Mouse (Mus musculus): ENCODE results near the gene Zswim2. TPM values are rescaled to one million over a fixed set of nuclear protein-coding genes. Genes with fewer than 3 reads are reported as not detected.

Gene Zswim2
- polyA plus RNA-seq, 1 experiment from 2014 or later = not detected

DNA sequence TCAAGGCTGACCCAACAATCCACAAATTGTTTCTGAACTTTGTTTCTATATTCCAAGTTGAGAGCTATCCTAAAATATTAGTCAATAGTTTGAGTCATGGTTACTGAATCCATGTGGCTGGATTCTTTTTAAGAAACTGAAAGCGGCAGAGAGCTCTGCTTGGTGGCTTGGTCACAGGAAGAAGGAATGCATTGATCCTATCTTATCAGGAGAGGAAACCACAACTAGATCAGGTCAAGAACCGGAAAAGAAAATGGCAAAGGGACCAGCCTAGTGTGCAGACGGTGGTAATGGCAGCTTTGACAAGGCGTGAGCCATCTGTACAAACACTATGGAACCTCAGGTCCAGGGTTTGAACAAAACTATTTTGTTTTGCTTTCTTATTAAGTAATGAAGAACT is 764 bp upstream of the Zswim2 start:
- Histone ChIP-seq H3K27ac (ENCODE audit: low read depth, low read length) (no peak overlapping the region), H3K4me2 (replicated peaks; ENCODE audit: low read depth) (no peak overlapping the region), H3K9me3 (ENCODE audit: control insufficient read depth) (no peaks in the 10 kb centered on the region), H3K9ac (ENCODE audit: low read depth, low read length) (no peak overlapping the region), H3K4me1 (replicated peaks; ENCODE audit: control insufficient read depth, insufficient read depth, low read length) (no peaks in the 10 kb centered on the region), H3K27me3 (replicated peaks; ENCODE audit: control insufficient read depth, insufficient read depth, low read length) (no peaks in the 10 kb centered on the region), H3K36me3 (ENCODE audit: control insufficient read depth, insufficient read depth) (no peaks in the 10 kb centered on the region), H3K4me3 (ENCODE audit: low read depth, low read length) (no peak overlapping the region)
- no peak for ATAC-seq
- 69% methylated on average over 4 of the region's 4 CpGs for WGBS
- no peak for TF ChIP-seq CTCF (IDR thresholded peaks at IDR 0.05; ENCODE audit: low read depth)

GRCm38 (mm10) chr2:83941378-83941777 is 350 bp upstream of the Zswim2 start:
- no peak for TF ChIP-seq CTCF (IDR thresholded peaks at IDR 0.05; ENCODE audit: low read depth)
- Histone ChIP-seq H3K27ac (ENCODE audit: low read depth, low read length) (no peak overlapping the region), H3K4me1 (replicated peaks; ENCODE audit: control insufficient read depth, insufficient read depth, low read length) (no peaks in the 10 kb centered on the region), H3K27me3 (replicated peaks; ENCODE audit: control insufficient read depth, insufficient read depth, low read length) (no peaks in the 10 kb centered on the region), H3K9me3 (ENCODE audit: control insufficient read depth) (no peaks in the 10 kb centered on the region), H3K4me3 (ENCODE audit: low read depth, low read length) (no peak overlapping the region), H3K36me3 (ENCODE audit: control insufficient read depth, insufficient read depth) (no peaks in the 10 kb centered on the region), H3K9ac (ENCODE audit: low read depth, low read length) (no peak overlapping the region), H3K4me2 (replicated peaks; ENCODE audit: low read depth) (peak overlapping the region; percentile 28)
- WGBS = 49% methylated on average over 3 of the region's 3 CpGs
- ATAC-seq = no peak

GRCm38 (mm10) chr2:83929478-83930088 is 11.4 kb downstream of the Zswim2 start:
- 71% methylated on average over 2 of the region's 2 CpGs for WGBS

DNA sequence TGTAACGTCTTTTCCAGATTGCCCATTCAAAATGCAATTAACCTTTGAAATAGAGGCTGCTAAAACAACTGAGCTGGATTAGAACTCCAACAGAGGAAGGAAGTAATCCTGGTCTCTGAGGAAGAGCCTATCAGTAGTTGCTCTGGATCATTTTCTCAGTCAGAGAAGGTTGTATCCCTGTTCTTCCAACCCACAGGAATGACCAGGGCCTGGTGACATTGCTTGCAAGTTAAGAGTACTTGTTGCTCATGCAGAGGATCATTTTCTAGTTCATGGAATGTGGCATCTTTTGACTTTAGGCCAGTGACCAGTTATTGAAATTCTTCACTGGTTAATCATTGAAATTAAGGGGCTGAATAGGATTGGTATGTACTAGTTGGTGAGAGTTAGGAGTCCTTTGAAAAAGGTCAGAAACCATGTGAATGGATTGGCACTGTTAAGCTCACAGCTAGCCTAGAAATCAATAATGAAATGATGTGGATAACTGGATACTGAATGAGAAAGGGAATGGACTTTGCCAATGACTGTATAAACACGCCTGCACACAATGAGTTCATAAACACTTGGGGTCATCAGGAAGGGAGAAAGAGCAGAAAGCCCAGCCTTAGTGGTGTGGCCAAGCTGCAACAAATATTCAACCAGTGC is 39.0 kb downstream of the Zswim2 start:
- Histone ChIP-seq H3K4me2 (replicated peaks; ENCODE audit: low read depth) (no peak overlapping the region), H3K36me3 (ENCODE audit: control insufficient read depth, insufficient read depth) (no peaks in the 10 kb centered on the region), H3K27ac (ENCODE audit: low read depth, low read length) (no peak overlapping the region), H3K9me3 (ENCODE audit: control insufficient read depth) (no peaks in the 10 kb centered on the region), H3K27me3 (replicated peaks; ENCODE audit: control insufficient read depth, insufficient read depth, low read length) (no peaks in the 10 kb centered on the region), H3K4me3 (ENCODE audit: low read depth, low read length) (no peak overlapping the region), H3K9ac (ENCODE audit: low read depth, low read length) (no peak overlapping the region), H3K4me1 (replicated peaks; ENCODE audit: control insufficient read depth, insufficient read depth, low read length) (no peaks in the 10 kb centered on the region)
- TF ChIP-seq CTCF (IDR thresholded peaks at IDR 0.05; ENCODE audit: low read depth) = no peak
- ATAC-seq = no peak
- 65% methylated on average over 2 of the region's 2 CpGs for WGBS

More at GRCm38 (mm10) chr2:83929478-83930088, 11.4 kb downstream of the Zswim2 start:
- Histone ChIP-seq H3K36me3 (ENCODE audit: control insufficient read depth, insufficient read depth) (no peaks in the 10 kb centered on the region), H3K9ac (ENCODE audit: low read depth, low read length) (no peak overlapping the region), H3K9me3 (ENCODE audit: control insufficient read depth) (no peaks in the 10 kb centered on the region), H3K27ac (ENCODE audit: low read depth, low read length) (no peak overlapping the region), H3K4me2 (replicated peaks; ENCODE audit: low read depth) (no peak overlapping the region), H3K27me3 (replicated peaks; ENCODE audit: control insufficient read depth, insufficient read depth, low read length) (no peaks in the 10 kb centered on the region), H3K4me1 (replicated peaks; ENCODE audit: control insufficient read depth, insufficient read depth, low read length) (no peaks in the 10 kb centered on the region), H3K4me3 (ENCODE audit: low read depth, low read length) (no peak overlapping the region)
- TF ChIP-seq CTCF (IDR thresholded peaks at IDR 0.05; ENCODE audit: low read depth) = no peak
- ATAC-seq = no peak

DNA sequence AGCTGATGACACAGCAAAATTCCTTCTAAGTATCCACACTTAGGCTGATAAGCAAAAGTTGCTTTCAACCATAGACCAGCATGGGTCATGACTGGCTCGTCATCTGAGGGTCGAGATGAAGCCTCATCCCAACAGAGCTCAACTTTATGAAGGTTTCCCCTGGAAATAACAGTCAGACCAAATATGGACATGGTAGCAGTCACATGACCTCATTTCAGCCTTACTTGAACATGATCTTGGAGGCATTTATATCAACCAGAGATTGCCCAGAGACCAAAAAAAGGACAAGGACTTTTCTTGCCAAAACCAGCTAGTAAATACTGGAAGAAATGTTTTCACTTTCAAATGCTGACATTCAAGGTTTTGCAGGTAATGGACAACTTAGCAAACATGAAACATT is 47.3 kb downstream of the Zswim2 start:
- Histone ChIP-seq H3K4me1 (replicated peaks; ENCODE audit: control insufficient read depth, insufficient read depth, low read length) (no peaks in the 10 kb centered on the region), H3K27me3 (replicated peaks; ENCODE audit: control insufficient read depth, insufficient read depth, low read length) (no peaks in the 10 kb centered on the region), H3K36me3 (ENCODE audit: control insufficient read depth, insufficient read depth) (no peaks in the 10 kb centered on the region), H3K9ac (ENCODE audit: low read depth, low read length) (no peak overlapping the region), H3K27ac (ENCODE audit: low read depth, low read length) (no peak overlapping the region), H3K4me3 (ENCODE audit: low read depth, low read length) (no peak overlapping the region), H3K9me3 (ENCODE audit: control insufficient read depth) (no peaks in the 10 kb centered on the region), H3K4me2 (replicated peaks; ENCODE audit: low read depth) (no peak overlapping the region)
- WGBS = 96% methylated on average over 2 of the region's 2 CpGs
- no peak for TF ChIP-seq CTCF (IDR thresholded peaks at IDR 0.05; ENCODE audit: low read depth)
- ATAC-seq = no peak

GRCm38 (mm10) chr2:83883850-83884420 is 57.1 kb downstream of the Zswim2 start:
- H3K27me3 ChIP-seq (replicated peaks; ENCODE audit: control insufficient read depth, insufficient read depth, low read length) = no peaks in the 10 kb centered on the region
- no peaks in the 10 kb centered on the region for H3K36me3 ChIP-seq (ENCODE audit: control insufficient read depth, insufficient read depth)
- TF ChIP-seq CTCF (IDR thresholded peaks at IDR 0.05; ENCODE audit: low read depth) = no peak
- ATAC-seq = no peak
- H3K4me1 ChIP-seq (replicated peaks; ENCODE audit: control insufficient read depth, insufficient read depth, low read length) = no peaks in the 10 kb centered on the region
- H3K4me2 ChIP-seq (replicated peaks; ENCODE audit: low read depth) = no peak overlapping the region
- H3K9ac ChIP-seq (ENCODE audit: low read depth, low read length) = no peak overlapping the region
- no peak overlapping the region for H3K4me3 ChIP-seq (ENCODE audit: low read depth, low read length)
- 72% methylated on average over 6 of the region's 6 CpGs for WGBS
- H3K9me3 ChIP-seq (ENCODE audit: control insufficient read depth) = no peaks in the 10 kb centered on the region
- H3K27ac ChIP-seq (ENCODE audit: low read depth, low read length) = no peak overlapping the region

Other genes with a start within 250 kb of the Zswim2 start
- gene Itgav, start 216.8 kb downstream of the Zswim2 start, polyA plus RNA-seq (2015; fragmentation: Nextera tagmentation; extraction: Ambion mirVana) = 86.6 and 95.0 TPM in 2 replicates
- gene Fam171b, start 128.6 kb downstream of the Zswim2 start, polyA plus RNA-seq (2015; fragmentation: Nextera tagmentation; extraction: Ambion mirVana) = 3.6 and 4.2 TPM in 2 replicates
- gene Gm13698, start 14.5 kb upstream of the Zswim2 start, polyA plus RNA-seq (2015; fragmentation: Nextera tagmentation; extraction: Ambion mirVana) = not detected in 2 replicates
- gene Gm13693, start 20.3 kb upstream of the Zswim2 start, polyA plus RNA-seq (2015; fragmentation: Nextera tagmentation; extraction: Ambion mirVana) = not detected in 2 replicates
- not detected in 2 replicates for gene Gm13695, start 26.1 kb upstream of the Zswim2 start, polyA plus RNA-seq (2015; fragmentation: Nextera tagmentation; extraction: Ambion mirVana)
- gene Gm13696, start 31.9 kb upstream of the Zswim2 start, polyA plus RNA-seq (2015; fragmentation: Nextera tagmentation; extraction: Ambion mirVana) = not detected in 2 replicates
- not detected in 2 replicates for gene Gm13694, start 37.7 kb upstream of the Zswim2 start, polyA plus RNA-seq (2015; fragmentation: Nextera tagmentation; extraction: Ambion mirVana)
- not detected in 2 replicates for gene Gm13697, start 43.5 kb upstream of the Zswim2 start, polyA plus RNA-seq (2015; fragmentation: Nextera tagmentation; extraction: Ambion mirVana)
- not detected in 2 replicates for gene Gm13691, start 49.3 kb upstream of the Zswim2 start, polyA plus RNA-seq (2015; fragmentation: Nextera tagmentation; extraction: Ambion mirVana)